Mouse (Mus musculus): ENCODE data around the gene Igflr1.

Gene Igflr1

DNA sequence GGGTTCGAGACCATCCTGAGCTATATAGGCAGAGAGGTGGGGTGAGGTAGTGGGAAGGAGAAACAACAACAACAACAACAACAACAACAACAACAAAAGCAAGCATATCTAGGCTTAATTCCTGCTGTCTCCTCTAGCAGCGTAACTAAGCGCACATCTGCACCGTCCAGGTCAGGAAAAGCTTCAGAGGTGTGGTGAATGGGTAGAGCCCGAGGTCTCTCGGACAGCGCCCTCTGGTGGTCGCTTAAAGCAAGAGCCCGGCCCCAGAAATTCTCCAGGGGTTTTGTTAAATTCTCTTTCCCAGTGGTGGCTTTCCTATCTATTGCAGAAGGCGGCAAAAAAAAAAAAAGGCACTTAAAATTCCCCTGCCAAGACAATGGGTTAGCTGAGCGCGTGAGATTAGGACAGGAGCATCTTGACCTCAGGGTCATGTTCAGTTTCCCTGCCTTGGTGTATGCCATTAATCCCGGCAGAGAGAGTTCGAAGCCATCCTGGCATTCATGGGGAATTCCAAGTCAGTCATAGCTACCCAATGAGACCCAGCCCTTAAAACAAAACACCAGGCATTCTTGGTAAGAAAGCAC lies 48.4 kb downstream of the Igflr1 start:
- no peak for DNase-seq (ENCODE audit: low read depth)

- DNase-seq (ENCODE audit: low read depth), result no peak
Measured at GRCm38 (mm10) chr7:30614454-30614853, 49.2 kb downstream of the Igflr1 start.

- no peak for DNase-seq (ENCODE audit: low read depth)
Measured at GRCm38 (mm10) chr7:30615049-30615760, 50.0 kb downstream of the Igflr1 start.
